Mouse (Mus musculus) erythroid progenitor cell, adult 5-6 weeks (primary cell): ENCODE data around the gene 2010300C02Rik. TPM values are rescaled to one million over a fixed set of nuclear protein-coding genes. Genes with fewer than 3 reads are reported as not detected.

Experiments used
- ATAC-seq: replicated peaks from 2 replicates; pipeline ENCODE4 v1.8.0; 2016; ENCODE audit warnings: moderate number of reproducible peaks, mild to moderate bottlenecking, moderate TSS enrichment, inconsistent platforms; ENCODE audit not compliant: poor library complexity, low FRiP score, severe bottlenecking
- total RNA-seq, 2 experiments: library from RNA; stranded (forward) in 1 of 2; stranded (reverse) in 1 of 2; fragments of 150-400 nt in 1 of 2; fragments of 186-747, 209-891 nt in 1 of 2; gene quantifications; 2 replicates each; pipeline versions ENCODE4 v1.2.3 to v1.2.4; 2015 to 2017; ENCODE audit warnings: low replicate concordance in 2 of 2

2010300C02Rik gene
- total RNA-seq, 2 experiments from 2014 or later, result not detected

- ATAC-seq, result peak; percentile 71
Observed at GRCm38 (mm10) chr1:37678327-37679123, 41.4 kb downstream of the 2010300C02Rik start.

GRCm38 (mm10) chr1:37676967-37677512 is 42.8 kb downstream of the 2010300C02Rik start:
- no peak for ATAC-seq

GRCm38 (mm10) chr1:37675444-37675843 is 44.4 kb downstream of the 2010300C02Rik start:
- no peak for ATAC-seq

- ATAC-seq, result no peak
Observed at GRCm38 (mm10) chr1:37674266-37674665, 45.6 kb downstream of the 2010300C02Rik start.

GRCm38 (mm10) chr1:37671316-37671715 is 48.6 kb downstream of the 2010300C02Rik start:
- no peak for ATAC-seq

- no peak for ATAC-seq
Observed at GRCm38 (mm10) chr1:37667386-37667785, 52.5 kb downstream of the 2010300C02Rik start.

GRCm38 (mm10) chr1:37666587-37666986 is 53.3 kb downstream of the 2010300C02Rik start:
- no peak for ATAC-seq

- no peak for ATAC-seq
Observed at GRCm38 (mm10) chr1:37665539-37666323, 54.2 kb downstream of the 2010300C02Rik start.

- ATAC-seq, result no peak
Observed at GRCm38 (mm10) chr1:37664496-37664895, 55.4 kb downstream of the 2010300C02Rik start.

GRCm38 (mm10) chr1:37663606-37664005 is 56.3 kb downstream of the 2010300C02Rik start:
- ATAC-seq, result no peak

GRCm38 (mm10) chr1:37656017-37656416 is 63.9 kb downstream of the 2010300C02Rik start:
- ATAC-seq, result no peak

GRCm38 (mm10) chr1:37653992-37654391 is 65.9 kb downstream of the 2010300C02Rik start:
- ATAC-seq, result no peak

- ATAC-seq, result no peak
Observed at GRCm38 (mm10) chr1:37647066-37647465, 72.8 kb downstream of the 2010300C02Rik start.

- no peak for ATAC-seq
Observed at GRCm38 (mm10) chr1:37644501-37644900, 75.4 kb downstream of the 2010300C02Rik start.

- ATAC-seq, result no peak
Observed at GRCm38 (mm10) chr1:37643794-37644365, 76.0 kb downstream of the 2010300C02Rik start.

- ATAC-seq, result no peak
Observed at GRCm38 (mm10) chr1:37641361-37641760, 78.5 kb downstream of the 2010300C02Rik start.

- ATAC-seq, result 0 out of 2 replicates have a peak, but pooled peaks have one; percentile 57
Observed at GRCm38 (mm10) chr1:37639101-37639500, 80.8 kb downstream of the 2010300C02Rik start.

- ATAC-seq, result no peak
Observed at GRCm38 (mm10) chr1:37638560-37638959, 81.3 kb downstream of the 2010300C02Rik start.

GRCm38 (mm10) chr1:37637571-37637970 is 82.3 kb downstream of the 2010300C02Rik start:
- no peak for ATAC-seq

GRCm38 (mm10) chr1:37636824-37637223 is 83.1 kb downstream of the 2010300C02Rik start:
- no peak for ATAC-seq
